Mouse (Mus musculus): ENCODE data around the gene Spata9. TPM values are rescaled to one million over a fixed set of nuclear protein-coding genes. Genes with fewer than 3 reads are reported as not detected.
"Not testable (repeated sequence)": the region's sequence is repeated elsewhere in the genome, so short reads cannot be mapped to it uniquely, and the experiment has no call there.

The Spata9 gene
- total RNA-seq (2021), result under 1 TPM in 1 of 2 experiments, not detected in 1; 0.60 TPM
- long read RNA-seq, experiment 1, result 0 reads
- long read RNA-seq, experiment 2, result 0 reads

- no peak for DNase-seq (ENCODE audit: low spot score in 2 of 2)
Observed at GRCm38 (mm10) chr13:75966850-75967249, at the start of gene Spata9. Gene Spata9 (plus strand): TSS chr13:75967150.

GRCm38 (mm10) chr13:75927951-75928350, 39.0 kb upstream of the Spata9 start:
- no peak for DNase-seq (ENCODE audit: low spot score in 2 of 2)

DNA sequence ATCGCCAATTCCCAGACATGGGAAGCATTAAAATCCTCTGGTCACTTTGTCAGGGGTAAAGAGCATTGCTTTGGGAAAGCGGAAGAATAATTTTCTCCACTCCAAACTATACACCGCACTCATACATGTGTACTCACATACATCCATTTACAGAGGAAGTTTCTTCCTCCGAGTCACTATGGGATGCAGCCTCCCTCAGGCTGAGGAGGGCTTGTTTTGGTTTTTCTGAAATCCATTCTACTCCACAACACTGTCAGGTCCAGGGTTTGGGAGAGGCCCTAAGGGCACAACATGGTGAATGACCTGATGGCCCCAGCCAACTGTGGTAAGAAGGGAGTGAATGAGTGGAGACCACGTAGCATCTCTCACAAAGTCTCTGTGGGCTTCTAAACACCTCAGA, 37.9 kb upstream of the Spata9 start:
- not testable (repeated sequence) for DNase-seq (ENCODE audit: low spot score in 2 of 2)

- no peak for DNase-seq (ENCODE audit: low spot score in 2 of 2)
Observed at GRCm38 (mm10) chr13:75930023-75930422, 36.9 kb upstream of the Spata9 start.

DNA sequence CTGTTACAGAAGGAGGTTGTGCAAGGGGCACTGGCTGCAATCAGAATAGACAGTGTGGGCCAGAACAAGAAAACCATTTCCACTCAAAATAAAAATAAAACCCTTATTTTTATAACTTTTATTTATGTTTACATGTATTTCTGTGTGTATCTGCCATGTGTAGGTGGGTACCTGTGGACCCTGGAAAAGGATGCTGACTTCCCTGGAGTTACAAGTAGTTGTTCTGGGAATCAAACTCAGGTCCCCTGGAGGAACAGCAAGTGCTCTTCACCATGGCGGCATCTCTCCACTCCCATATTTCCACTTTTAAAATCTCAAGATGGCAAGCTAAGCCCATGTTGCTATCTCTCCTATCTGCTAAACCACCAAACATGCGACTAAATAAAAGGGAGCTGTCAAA, 36.3 kb upstream of the Spata9 start:
- no peak for DNase-seq (ENCODE audit: low spot score in 2 of 2)

DNA sequence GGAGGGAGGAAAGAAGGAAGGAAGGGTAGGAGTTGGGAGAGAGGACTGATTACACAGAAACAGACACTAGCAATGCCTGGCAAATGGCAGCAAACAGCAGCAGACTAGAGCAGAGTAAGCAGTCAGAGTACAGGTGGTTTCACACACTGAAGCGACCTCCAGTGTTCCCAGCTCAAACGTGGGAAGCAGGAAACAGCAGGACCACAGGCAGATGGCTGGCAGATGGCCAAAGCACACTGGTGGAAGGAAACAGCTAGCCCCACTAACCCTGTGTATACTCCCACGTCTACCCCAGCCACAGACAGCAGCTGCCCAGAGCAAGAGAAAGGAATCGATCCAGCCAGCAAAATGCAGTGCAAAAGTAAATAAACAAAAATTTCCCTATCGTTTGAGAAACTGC, 35.9 kb upstream of the Spata9 start:
- peak; percentile 62 to 65 for DNase-seq (ENCODE audit: low spot score in 2 of 2)

DNA sequence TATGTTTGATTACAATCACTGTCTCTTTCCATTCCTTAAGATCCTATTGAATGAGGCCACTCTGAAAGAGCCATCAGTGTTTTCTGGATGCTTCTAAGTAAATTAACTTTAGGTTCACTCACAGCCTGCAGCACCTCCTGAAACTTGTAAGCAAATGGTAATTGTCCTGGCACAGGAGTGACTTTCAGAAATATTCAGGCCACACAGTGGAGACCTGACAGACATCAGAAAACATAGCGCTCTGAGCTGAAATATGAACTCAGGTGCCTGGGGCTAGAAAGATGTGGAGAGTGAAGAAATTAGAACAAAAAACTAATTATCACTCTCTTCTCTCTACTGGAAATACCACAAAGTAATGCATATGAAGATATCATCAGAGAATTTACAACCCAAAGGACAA, 33.7 kb upstream of the Spata9 start:
- DNase-seq (ENCODE audit: low spot score in 2 of 2), result no peak

DNA sequence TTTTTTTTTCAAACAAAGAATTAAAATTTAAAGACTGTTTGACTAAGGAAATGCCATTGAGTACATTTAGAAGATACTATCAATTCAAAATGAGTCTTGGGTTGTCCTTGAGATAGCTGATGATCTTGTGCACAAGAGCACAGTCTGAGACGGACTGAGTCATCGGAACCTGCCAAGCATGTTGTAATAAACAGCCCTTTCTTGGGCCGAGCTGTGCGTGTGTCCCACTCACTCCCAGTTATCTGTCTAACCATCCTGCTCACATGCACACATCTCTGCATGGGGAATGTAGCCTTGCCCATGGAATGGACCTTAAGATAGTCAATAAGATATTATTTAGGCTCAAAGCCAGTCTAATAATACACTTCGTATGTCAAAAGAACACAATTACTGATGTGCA, 28.1 kb upstream of the Spata9 start:
- DNase-seq (ENCODE audit: low spot score in 2 of 2), result no peak

DNA sequence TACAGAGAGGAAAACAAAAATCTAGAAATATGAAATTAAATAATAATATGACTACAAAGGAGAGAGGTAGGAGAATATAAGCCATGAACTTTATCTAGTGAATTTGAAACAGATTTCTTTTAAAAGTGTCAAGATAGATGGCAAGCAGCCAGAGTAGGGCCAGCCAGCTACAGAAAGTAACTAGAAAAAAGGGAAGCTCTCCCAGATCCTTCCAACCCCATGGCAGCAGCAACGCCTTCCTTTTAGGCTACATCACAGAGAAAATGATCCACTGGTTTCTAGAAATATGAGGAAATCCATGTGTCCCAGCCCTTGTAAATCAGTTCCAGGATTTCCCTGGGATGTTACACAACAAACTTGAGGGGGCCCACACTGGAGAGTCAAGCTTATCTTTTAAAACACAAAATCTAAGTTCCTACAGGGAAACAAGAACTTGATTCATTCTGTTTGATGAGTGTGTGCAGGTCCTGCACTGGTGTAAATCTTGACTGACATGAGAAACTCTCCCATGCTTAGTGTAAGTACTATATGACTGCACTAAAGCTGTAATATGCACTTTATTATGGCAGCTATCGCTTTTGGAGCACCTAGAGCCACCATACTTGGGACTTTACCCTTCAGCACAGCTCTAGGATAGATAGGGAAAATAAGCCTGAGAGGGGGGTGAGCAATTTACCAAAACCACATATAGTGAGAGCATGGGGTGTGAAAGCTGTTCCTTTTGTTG, 26.0 kb upstream of the Spata9 start:
- no peak for DNase-seq (ENCODE audit: low spot score in 2 of 2)

DNA sequence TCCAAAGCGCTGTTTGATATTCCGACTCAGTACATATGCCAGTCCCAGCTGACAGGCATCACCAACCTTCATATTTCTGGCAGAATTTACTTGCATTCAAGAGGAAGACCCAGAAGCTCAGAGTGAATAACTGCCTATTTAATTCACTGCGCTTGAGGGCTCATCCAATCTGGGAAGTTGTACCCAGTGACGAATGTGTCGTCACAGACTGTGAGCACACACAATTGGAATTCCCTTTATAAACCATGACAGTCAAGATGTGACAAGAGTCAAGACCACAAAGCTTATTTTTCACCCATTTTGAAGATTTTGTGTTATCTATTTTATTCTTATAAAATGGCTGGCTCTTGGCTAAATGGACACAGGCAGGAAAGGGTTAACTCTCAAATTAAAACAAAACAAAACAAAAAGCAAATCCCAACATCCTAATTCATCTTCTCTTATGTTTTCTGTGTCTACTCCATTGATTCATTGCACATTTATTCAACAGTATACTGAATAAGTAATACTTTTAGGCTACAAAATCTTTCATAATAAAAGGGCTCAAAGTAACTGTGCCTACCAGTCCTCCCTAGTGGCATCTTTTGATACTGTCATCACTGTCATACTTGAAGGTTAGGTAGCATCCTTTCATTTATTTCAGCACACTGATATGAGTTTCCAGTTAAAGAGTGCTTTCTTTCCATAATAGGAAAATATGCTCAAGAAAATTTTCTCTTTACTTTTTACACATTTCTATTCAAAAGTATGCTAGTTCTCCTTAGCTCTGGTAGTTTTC, 25.2 kb upstream of the Spata9 start:
- peak in 1 of 2 experiments; percentile 37 for DNase-seq (ENCODE audit: low spot score in 2 of 2)

DNA sequence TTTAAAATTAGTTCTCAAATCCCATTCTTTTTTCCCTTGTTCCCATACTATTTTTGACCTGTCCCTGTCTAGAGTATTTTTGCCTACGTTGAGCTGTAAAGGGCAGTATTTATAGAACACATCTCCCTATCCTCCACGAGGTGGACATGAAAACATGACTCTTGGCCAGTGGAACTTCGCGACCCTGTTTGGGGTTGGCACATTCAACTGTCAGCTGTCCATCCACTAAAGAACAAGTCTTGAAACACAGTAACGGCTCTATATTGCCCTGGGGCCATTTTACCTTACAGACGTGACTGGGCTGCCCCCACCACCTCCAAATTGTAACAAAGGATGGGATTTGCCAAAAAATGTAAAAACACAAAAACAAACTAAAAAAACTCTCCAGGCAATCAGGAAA, 24.2 kb upstream of the Spata9 start:
- DNase-seq (ENCODE audit: low spot score in 2 of 2), result no peak

GRCm38 (mm10) chr13:75943189-75944043, 23.5 kb upstream of the Spata9 start, which contains the start of gene Rhobtb3:
Gene Rhobtb3 (minus strand): TSS chr13:75943925.
- peak; percentile 77 to 82 for DNase-seq (ENCODE audit: low spot score in 2 of 2)

DNA sequence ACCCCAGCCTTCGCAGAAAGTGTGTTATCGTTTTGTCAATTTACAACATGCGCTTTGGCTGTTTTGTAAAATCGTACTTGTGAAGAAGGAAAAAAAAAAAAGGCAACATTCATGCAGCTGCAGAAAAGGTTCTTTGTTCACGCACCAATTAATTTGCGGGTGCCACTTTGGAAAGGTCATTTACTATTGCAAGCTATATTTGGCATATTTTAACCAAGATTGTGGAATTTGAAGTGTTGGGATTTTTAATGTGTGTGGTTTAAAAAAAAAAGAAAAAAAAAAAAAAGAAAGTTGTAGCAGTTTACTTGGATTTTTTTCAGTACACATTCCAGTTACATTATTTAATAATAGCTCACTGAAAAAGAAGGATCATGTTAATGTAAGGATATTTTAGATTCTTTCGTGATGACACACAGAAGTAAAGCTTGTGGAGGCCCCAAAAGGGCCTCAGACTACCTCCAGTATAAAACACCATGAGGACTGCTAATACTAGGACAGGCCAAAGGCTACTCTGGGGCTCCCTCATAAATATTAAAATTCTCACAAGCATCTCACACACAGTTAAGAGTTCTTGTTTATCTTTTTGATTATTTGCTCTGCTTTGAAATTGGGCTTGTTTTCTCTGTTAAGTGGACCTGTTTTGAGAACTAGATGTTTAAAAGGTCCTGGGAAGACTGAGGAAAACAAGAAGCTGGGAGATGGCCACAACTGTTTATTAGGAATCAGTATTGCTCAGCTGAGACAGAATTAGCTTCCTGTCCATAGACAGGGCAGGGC, 22.7 kb upstream of the Spata9 start:
- DNase-seq (ENCODE audit: low spot score in 2 of 2), result no peak

DNA sequence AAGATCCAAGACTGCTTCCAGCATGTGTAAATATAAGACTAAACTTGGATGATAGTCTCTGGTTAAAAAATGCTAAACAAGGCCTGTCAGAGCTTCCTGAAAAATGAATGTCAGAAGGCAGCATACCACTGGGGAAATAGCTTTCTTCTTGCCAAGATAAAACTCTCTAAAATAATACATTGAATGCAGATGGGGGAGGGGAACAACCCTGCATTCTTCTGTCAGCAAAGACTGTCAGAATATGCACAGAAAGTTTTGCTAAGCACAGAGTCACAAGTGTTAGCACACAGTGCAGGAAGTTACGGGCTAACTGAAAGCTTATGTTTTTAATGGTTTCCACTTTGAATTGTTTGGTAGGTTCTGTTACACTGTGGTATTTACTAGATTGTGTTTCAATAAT, 16.7 kb upstream of the Spata9 start:
- DNase-seq (ENCODE audit: low spot score in 2 of 2), result no peak

- DNase-seq (ENCODE audit: low spot score in 2 of 2), result no peak
Observed at GRCm38 (mm10) chr13:75955357-75955992, 11.5 kb upstream of the Spata9 start.

DNA sequence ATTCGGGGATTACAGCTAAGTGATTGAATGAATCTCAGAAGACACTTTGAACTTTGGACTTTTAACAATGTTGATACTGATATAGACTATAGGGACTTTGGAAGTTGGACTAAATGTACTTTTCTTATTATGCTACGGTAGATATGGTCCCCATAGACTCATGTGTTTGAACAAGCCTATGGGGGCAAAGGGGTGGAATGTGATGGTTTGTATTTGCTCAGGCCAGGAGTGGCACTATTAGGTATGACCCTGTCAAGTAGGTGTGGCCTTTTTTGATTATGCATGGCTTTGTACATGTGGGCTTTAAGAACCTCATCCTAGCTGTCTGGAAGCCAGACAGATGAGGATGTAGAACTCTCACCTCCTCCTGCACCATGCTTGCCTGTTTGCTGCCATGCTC, 7.5 kb downstream of the Spata9 start:
- no peak for DNase-seq (ENCODE audit: low spot score in 2 of 2)

GRCm38 (mm10) chr13:75975629-75976028, 8.7 kb downstream of the Spata9 start:
- no peak for DNase-seq (ENCODE audit: low spot score in 2 of 2)

DNA sequence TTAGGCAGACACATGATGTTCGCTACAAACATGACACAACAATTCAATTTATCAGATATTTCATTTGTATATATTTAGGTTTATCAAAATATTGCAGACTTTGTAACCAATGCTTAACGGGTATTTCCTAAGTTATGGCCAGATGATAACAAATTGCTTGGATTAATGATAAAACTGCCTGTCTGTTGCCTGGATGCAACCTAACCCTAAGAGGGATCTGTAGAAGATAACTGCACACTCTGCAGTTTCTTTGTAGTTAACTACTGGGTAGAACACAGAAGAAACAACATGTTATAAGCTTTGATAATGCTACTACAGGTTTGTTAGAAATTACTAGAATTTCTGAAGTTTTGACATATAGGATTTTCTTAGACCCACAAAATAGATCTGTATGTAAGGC, 9.3 kb downstream of the Spata9 start:
- no peak for DNase-seq (ENCODE audit: low spot score in 2 of 2)

DNA sequence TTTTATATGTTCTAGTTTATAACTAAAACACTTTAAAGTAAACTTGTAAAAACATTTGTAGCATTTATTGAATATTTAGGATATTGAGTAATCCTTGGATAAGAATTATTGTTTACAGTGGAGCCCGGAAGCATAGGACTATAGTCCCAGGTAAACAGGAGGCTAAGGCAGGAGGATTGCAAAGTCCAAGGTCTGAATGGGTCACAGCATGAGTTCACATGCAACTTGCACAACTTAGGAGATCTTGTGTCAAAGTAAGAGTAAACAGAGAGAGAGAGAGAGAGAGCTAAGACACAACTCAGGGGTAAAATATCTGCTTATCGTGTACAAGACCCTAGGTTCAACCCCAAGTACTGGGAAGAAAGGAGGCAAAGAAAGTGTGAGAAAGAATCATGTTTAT, 9.7 kb downstream of the Spata9 start:
- DNase-seq (ENCODE audit: low spot score in 2 of 2), result no peak

DNA sequence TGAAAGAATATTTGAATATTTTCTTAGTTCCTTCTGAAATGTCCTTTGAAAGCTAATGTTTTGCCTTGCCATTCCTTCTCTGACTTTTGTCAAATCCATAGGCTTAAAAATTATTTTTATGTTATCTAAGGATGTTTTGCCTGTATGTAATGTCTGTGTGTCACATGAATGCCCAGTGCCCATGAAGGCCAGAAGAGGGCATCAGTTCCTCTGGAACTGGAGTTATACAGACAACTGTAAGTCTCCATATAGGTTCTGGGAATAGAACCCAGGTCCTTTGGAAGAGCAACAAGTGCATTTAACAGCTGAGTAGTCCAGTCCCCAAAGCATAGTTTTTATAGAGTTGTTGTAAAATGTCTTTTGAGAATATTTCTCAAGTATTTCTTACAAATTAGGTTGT, 15.0 kb downstream of the Spata9 start:
- no peak for DNase-seq (ENCODE audit: low spot score in 2 of 2)

Data from layer of hippocampus, postnatal 14 days (tissue).